In genomic region chr9:32720264-32721031, GRCm38 (mm10) we compare ENCODE assay signal across 11 mouse cellular contexts.
DNase-seq lines count a peak whose midpoint lies in the region; ATAC-seq lines count a peak whose summit lies in the region.
"Had no signal": no experiment of that assay in that cellular context is flagged by ENCODE, and none has a peak within 500 bp of the region (broad histone marks: within the 10 kb centered on the region; RNA-seq: fewer than 3 reads in every experiment).

No protein-coding gene starts in this region.

- no peak overlapping the region for H3K4me3 ChIP-seq in heart, embryonic 13.5 days
- no peak overlapping the region for H3K4me3 ChIP-seq in neural tube, embryonic 11.5 days (ENCODE audit: low read depth, low read length)
- H3K4me3 ChIP-seq in midbrain, embryonic 10.5 days, result no peak overlapping the region
- H3K4me3 ChIP-seq: erythroblast, embryonic 14.5 days had no signal

- WGBS in heart, embryonic 13.5 days, result 41% methylated on average over 12 of the region's 12 CpGs
- WGBS in neural tube, embryonic 11.5 days, result 44% methylated on average over 12 of the region's 12 CpGs
- WGBS in midbrain, embryonic 10.5 days, result 55% methylated on average over 12 of the region's 12 CpGs

- peak overlapping the region; percentile 72 for H3K27ac ChIP-seq in heart, embryonic 13.5 days (replicated peaks)
- H3K27ac ChIP-seq in neural tube, embryonic 11.5 days (ENCODE audit: low read depth, low read length), result no peak overlapping the region
- no peak overlapping the region for H3K27ac ChIP-seq in midbrain, embryonic 10.5 days (replicated peaks)

- no peak for ATAC-seq in heart, embryonic 13.5 days (ENCODE audit: extremely low read depth, insufficient number of reproducible peaks, low FRiP score, low TSS enrichment)
- ATAC-seq in neural tube, embryonic 11.5 days (ENCODE audit: insufficient read depth, low FRiP score, low TSS enrichment), result no peak

- peak overlapping the region; percentile 24; the same call in 1 of the 2 replicates for H3K4me2 ChIP-seq in heart, embryonic 13.5 days
- H3K4me2 ChIP-seq in neural tube, embryonic 11.5 days (ENCODE audit: low read depth), result no peak overlapping the region

- no peak for DNase-seq in heart, adult 8-10 months (ENCODE audit: low spot score)
- peak; percentile 19 for DNase-seq in retina, postnatal 1 day
- no peak for DNase-seq in retina, embryonic 14.5 days (ENCODE audit: low spot score)
- DNase-seq in fat pad, adult 2 months (ENCODE audit: extremely low read depth, low read depth, low spot score), result peak; percentile 43
- peak; percentile 46 for DNase-seq in neural tube, embryonic 11.5 days (ENCODE audit: low spot score)
- no peak for DNase-seq in left cerebral cortex, adult 8-10 months (ENCODE audit: low spot score in 2 of 2)
- DNase-seq in midbrain, embryonic 10.5 days (ENCODE audit: low spot score), result no peak
- DNase-seq: kidney, postnatal 25 days; lung, postnatal 14 days had no signal

- H3K36me3 ChIP-seq in heart, embryonic 13.5 days, result no peaks in the 10 kb centered on the region
- H3K36me3 ChIP-seq in neural tube, embryonic 11.5 days (ENCODE audit: control insufficient read depth, insufficient read depth, low read length), result no peaks in the 10 kb centered on the region
- H3K36me3 ChIP-seq in midbrain, embryonic 10.5 days, result no peaks in the 10 kb centered on the region

- no peaks in the 10 kb centered on the region for H3K9me3 ChIP-seq in heart, embryonic 13.5 days
- no peaks in the 10 kb centered on the region for H3K9me3 ChIP-seq in neural tube, embryonic 11.5 days (ENCODE audit: control insufficient read depth, low read length)
- no peaks in the 10 kb centered on the region for H3K9me3 ChIP-seq in midbrain, embryonic 10.5 days (replicated peaks)

- peaks cover 76% of the 10 kb centered on the region for H3K4me1 ChIP-seq in heart, embryonic 13.5 days
- peaks cover 11% of the 10 kb centered on the region for H3K4me1 ChIP-seq in neural tube, embryonic 11.5 days (ENCODE audit: control insufficient read depth, insufficient read depth, low read length)
- H3K4me1 ChIP-seq in midbrain, embryonic 10.5 days, result peaks cover 36% of the 10 kb centered on the region

- H3K9ac ChIP-seq in heart, embryonic 13.5 days, result peak overlapping the region; percentile 57; the same call in 1 of the 2 replicates
- H3K9ac ChIP-seq in neural tube, embryonic 11.5 days (ENCODE audit: low read length), result no peak overlapping the region

- H3K27me3 ChIP-seq in heart, embryonic 13.5 days (replicated peaks), result no peaks in the 10 kb centered on the region
- no peaks in the 10 kb centered on the region for H3K27me3 ChIP-seq in neural tube, embryonic 11.5 days (ENCODE audit: control insufficient read depth, insufficient read depth, low read length)
- peaks cover 17% of the 10 kb centered on the region for H3K27me3 ChIP-seq in midbrain, embryonic 10.5 days (ENCODE audit: low read depth, poor library complexity, severe bottlenecking)

Comparison
In these comparisons a context has a peak if more than half of its experiments do, and no peak if none do; other contexts are left out.
1. DNase-seq: peak in retina, postnatal 1 day (single experiment), fat pad, adult 2 months (single experiment) and neural tube, embryonic 11.5 days (single experiment); none in heart, adult 8-10 months (single experiment), retina, embryonic 14.5 days (single experiment), left cerebral cortex, adult 8-10 months (0 of 2) and midbrain, embryonic 10.5 days (single experiment).